Mouse (Mus musculus) spleen, adult 2 months (tissue): ENCODE measurements around the gene Arntl.

Experiments used
- CTCF ChIP-seq: fragments of 200-500 bp; IDR thresholded peaks from 2 replicates; pipeline ENCODE4 v1.5.1; 2011; ENCODE audit warnings: mild to moderate bottlenecking, inconsistent platforms; ENCODE audit not compliant: insufficient read depth, insufficient read length, insufficient replicate concordance; ENCODE audit errors: extremely low read depth
- POLR2A ChIP-seq: fragments of 200-500 bp; IDR thresholded peaks from 2 replicates; pipeline ENCODE4 v1.6.1; 2011; ENCODE audit warnings: low read depth, low read length, inconsistent platforms

GRCm38 (mm10) chr7:113278493-113278892, 71.2 kb downstream of the Arntl start:
- TF ChIP-seq CTCF = no peak
- no peak for TF ChIP-seq POLR2A
